Mouse (Mus musculus): ENCODE measurements at regions not wholly inside any gene's neighbourhood (a gene's known extent, or its start where the extent isn't known, plus 50 kb on each side); places are given as distances from the start of the nearest gene placed in this dataset.

GRCm38 (mm10) chr1:120759380-120759779 lies 157.2 kb downstream of the En1 start:
- Histone ChIP-seq H3K27ac (ENCODE audit: control insufficient read depth, insufficient read depth, low read depth, low read length) (no peak overlapping the region), H3K4me3 (ENCODE audit: control insufficient read depth, low read depth, low read length) (no peak overlapping the region), H3K4me1 (ENCODE audit: control insufficient read depth, insufficient read depth, low read length) (no peaks in the 10 kb centered on the region)

GRCm38 (mm10) chr1:120761364-120761763 lies 159.1 kb downstream of the En1 start:
- no peaks in the 10 kb centered on the region for H3K4me1 ChIP-seq (ENCODE audit: control insufficient read depth, insufficient read depth, low read length)
- TF ChIP-seq CTCF (IDR thresholded peaks at IDR 0.05; ENCODE audit: control insufficient read depth, insufficient read depth, insufficient replicate concordance, low read depth, low read length) (no peak), POLR2A (IDR thresholded peaks at IDR 0.05; ENCODE audit: control insufficient read depth, low read depth, low read length) (no peak)
- no peaks in the 10 kb centered on the region for H3K36me3 ChIP-seq (ENCODE audit: control insufficient read depth, insufficient read depth, low read length)
- H3K27ac ChIP-seq (ENCODE audit: control insufficient read depth, insufficient read depth, low read depth, low read length), result no peak overlapping the region
- H3K4me3 ChIP-seq (ENCODE audit: control insufficient read depth, low read depth, low read length), result no peak overlapping the region
- no peaks in the 10 kb centered on the region for H3K27me3 ChIP-seq (ENCODE audit: control insufficient read depth, insufficient read depth, low read length)

More at GRCm38 (mm10) chr1:120759380-120759779, 157.2 kb downstream of the En1 start:
- TF ChIP-seq POLR2A (IDR thresholded peaks at IDR 0.05; ENCODE audit: control insufficient read depth, low read depth, low read length), result no peak
- TF ChIP-seq CTCF (IDR thresholded peaks at IDR 0.05; ENCODE audit: control insufficient read depth, insufficient read depth, insufficient replicate concordance, low read depth, low read length), result no peak
- Histone ChIP-seq H3K27me3 (ENCODE audit: control insufficient read depth, insufficient read depth, low read length) (no peaks in the 10 kb centered on the region), H3K36me3 (ENCODE audit: control insufficient read depth, insufficient read depth, low read length) (no peaks in the 10 kb centered on the region)

GRCm38 (mm10) chr1:120762498-120762897 lies 160.3 kb downstream of the En1 start:
- Histone ChIP-seq H3K4me1 (ENCODE audit: control insufficient read depth, insufficient read depth, low read length) (no peaks in the 10 kb centered on the region), H3K36me3 (ENCODE audit: control insufficient read depth, insufficient read depth, low read length) (no peaks in the 10 kb centered on the region), H3K27me3 (ENCODE audit: control insufficient read depth, insufficient read depth, low read length) (no peaks in the 10 kb centered on the region), H3K4me3 (ENCODE audit: control insufficient read depth, low read depth, low read length) (no peak overlapping the region), H3K27ac (ENCODE audit: control insufficient read depth, insufficient read depth, low read depth, low read length) (no peak overlapping the region)
- no peak for TF ChIP-seq POLR2A (IDR thresholded peaks at IDR 0.05; ENCODE audit: control insufficient read depth, low read depth, low read length)
- TF ChIP-seq CTCF (IDR thresholded peaks at IDR 0.05; ENCODE audit: control insufficient read depth, insufficient read depth, insufficient replicate concordance, low read depth, low read length), result no peak

GRCm38 (mm10) chr1:120762921-120763595 lies 160.8 kb downstream of the En1 start:
- H3K27me3 ChIP-seq (ENCODE audit: control insufficient read depth, insufficient read depth, low read length), result no peaks in the 10 kb centered on the region
- no peak for TF ChIP-seq CTCF (IDR thresholded peaks at IDR 0.05; ENCODE audit: control insufficient read depth, insufficient read depth, insufficient replicate concordance, low read depth, low read length)
- TF ChIP-seq POLR2A (IDR thresholded peaks at IDR 0.05; ENCODE audit: control insufficient read depth, low read depth, low read length), result no peak
- H3K27ac ChIP-seq (ENCODE audit: control insufficient read depth, insufficient read depth, low read depth, low read length), result no peak overlapping the region
- H3K4me3 ChIP-seq (ENCODE audit: control insufficient read depth, low read depth, low read length), result no peak overlapping the region
- no peaks in the 10 kb centered on the region for H3K36me3 ChIP-seq (ENCODE audit: control insufficient read depth, insufficient read depth, low read length)
- no peaks in the 10 kb centered on the region for H3K4me1 ChIP-seq (ENCODE audit: control insufficient read depth, insufficient read depth, low read length)

GRCm38 (mm10) chr1:120767054-120767453 lies 164.8 kb downstream of the En1 start:
- TF ChIP-seq CTCF (IDR thresholded peaks at IDR 0.05; ENCODE audit: control insufficient read depth, insufficient read depth, insufficient replicate concordance, low read depth, low read length) (no peak), POLR2A (IDR thresholded peaks at IDR 0.05; ENCODE audit: control insufficient read depth, low read depth, low read length) (no peak)

GRCm38 (mm10) chr1:120771269-120771668 lies 169.1 kb downstream of the En1 start:
- Histone ChIP-seq H3K4me1 (ENCODE audit: control insufficient read depth, insufficient read depth, low read length) (no peaks in the 10 kb centered on the region), H3K27me3 (ENCODE audit: control insufficient read depth, insufficient read depth, low read length) (no peaks in the 10 kb centered on the region), H3K4me3 (ENCODE audit: control insufficient read depth, low read depth, low read length) (no peak overlapping the region), H3K27ac (ENCODE audit: control insufficient read depth, insufficient read depth, low read depth, low read length) (no peak overlapping the region), H3K36me3 (ENCODE audit: control insufficient read depth, insufficient read depth, low read length) (no peaks in the 10 kb centered on the region)
- no peak for TF ChIP-seq POLR2A (IDR thresholded peaks at IDR 0.05; ENCODE audit: control insufficient read depth, low read depth, low read length)
- TF ChIP-seq CTCF (IDR thresholded peaks at IDR 0.05; ENCODE audit: control insufficient read depth, insufficient read depth, insufficient replicate concordance, low read depth, low read length), result no peak

More at GRCm38 (mm10) chr1:120767054-120767453, 164.8 kb downstream of the En1 start:
- Histone ChIP-seq H3K36me3 (ENCODE audit: control insufficient read depth, insufficient read depth, low read length) (no peaks in the 10 kb centered on the region), H3K4me1 (ENCODE audit: control insufficient read depth, insufficient read depth, low read length) (no peaks in the 10 kb centered on the region), H3K27me3 (ENCODE audit: control insufficient read depth, insufficient read depth, low read length) (no peaks in the 10 kb centered on the region), H3K27ac (ENCODE audit: control insufficient read depth, insufficient read depth, low read depth, low read length) (no peak overlapping the region), H3K4me3 (ENCODE audit: control insufficient read depth, low read depth, low read length) (no peak overlapping the region)

GRCm38 (mm10) chr1:120776906-120777305 lies 174.7 kb downstream of the En1 start:
- TF ChIP-seq POLR2A (IDR thresholded peaks at IDR 0.05; ENCODE audit: control insufficient read depth, low read depth, low read length), result no peak
- no peak for TF ChIP-seq CTCF (IDR thresholded peaks at IDR 0.05; ENCODE audit: control insufficient read depth, insufficient read depth, insufficient replicate concordance, low read depth, low read length)
- Histone ChIP-seq H3K27me3 (ENCODE audit: control insufficient read depth, insufficient read depth, low read length) (no peaks in the 10 kb centered on the region), H3K4me3 (ENCODE audit: control insufficient read depth, low read depth, low read length) (no peak overlapping the region), H3K27ac (ENCODE audit: control insufficient read depth, insufficient read depth, low read depth, low read length) (no peak overlapping the region), H3K4me1 (ENCODE audit: control insufficient read depth, insufficient read depth, low read length) (no peaks in the 10 kb centered on the region), H3K36me3 (ENCODE audit: control insufficient read depth, insufficient read depth, low read length) (no peaks in the 10 kb centered on the region)
